Mouse (Mus musculus) induced T-regulatory cell, adult 2 months (primary cell): Measurements from ENCODE around the gene Selenon.

Source experiments
- DNase-seq: peaks from one replicate; pipeline ENCODE4 v3.0.0-alpha.2; 2012; ENCODE audit warnings: low read depth

Selenon gene

GRCm38 (mm10) chr4:134551494-134552316 lies at the start of gene Selenon:
Gene Selenon, minus strand, starts transcription at chr4:134552166.
- no peak for DNase-seq

- peak; percentile 31 for DNase-seq
Measured at GRCm38 (mm10) chr4:134601404-134601803, 49.4 kb upstream of the Selenon start.

- no peak for DNase-seq
Measured at GRCm38 (mm10) chr4:134600777-134601176, 48.8 kb upstream of the Selenon start.

GRCm38 (mm10) chr4:134600060-134600459 lies 48.1 kb upstream of the Selenon start:
- DNase-seq = no peak

GRCm38 (mm10) chr4:134596816-134597692 lies 45.1 kb upstream of the Selenon start:
- no peak for DNase-seq

GRCm38 (mm10) chr4:134594731-134595439 lies 42.9 kb upstream of the Selenon start:
- DNase-seq = peak; percentile 38

GRCm38 (mm10) chr4:134592442-134592841 lies 40.5 kb upstream of the Selenon start:
- DNase-seq = no peak

GRCm38 (mm10) chr4:134591506-134592061 lies 39.6 kb upstream of the Selenon start:
- DNase-seq = no peak

GRCm38 (mm10) chr4:134590227-134590926 lies 38.4 kb upstream of the Selenon start:
- peak; percentile 56 for DNase-seq

GRCm38 (mm10) chr4:134589786-134590185 lies 37.8 kb upstream of the Selenon start:
- no peak for DNase-seq

- no peak for DNase-seq
Measured at GRCm38 (mm10) chr4:134588951-134589350, 37.0 kb upstream of the Selenon start.

GRCm38 (mm10) chr4:134588287-134588686 lies 36.3 kb upstream of the Selenon start:
- no peak for DNase-seq

GRCm38 (mm10) chr4:134587636-134588197 lies 35.8 kb upstream of the Selenon start:
- no peak for DNase-seq

GRCm38 (mm10) chr4:134586631-134587030 lies 34.7 kb upstream of the Selenon start:
- peak; percentile 29 for DNase-seq

- no peak for DNase-seq
Measured at GRCm38 (mm10) chr4:134586126-134586525, 34.2 kb upstream of the Selenon start.

- peak; percentile 62 for DNase-seq
Measured at GRCm38 (mm10) chr4:134583513-134583912, 31.5 kb upstream of the Selenon start.

- DNase-seq = no peak
Measured at GRCm38 (mm10) chr4:134581365-134581764, 29.4 kb upstream of the Selenon start.

GRCm38 (mm10) chr4:134580351-134581148 lies 28.6 kb upstream of the Selenon start:
- DNase-seq = no peak

GRCm38 (mm10) chr4:134579620-134580019 lies 27.7 kb upstream of the Selenon start:
- no peak for DNase-seq

- no peak for DNase-seq
Measured at GRCm38 (mm10) chr4:134579212-134579611, 27.2 kb upstream of the Selenon start.
